Mouse (Mus musculus) heart, postnatal 0 days (tissue): ENCODE data around the gene Foxj1. TPM values are rescaled to one million over a fixed set of nuclear protein-coding genes. Genes with fewer than 3 reads are reported as not detected.
A peak's percentile ranks its signal among the peaks of the same experiment; 100 is the strongest.

Source experiments
- ATAC-seq: fragments of 200-750 bp; cut with Nextera tagmentation; 2 replicates; pipeline ENCODE4 v1.8.0; 2017; ENCODE audit warnings: low read depth, moderate number of reproducible peaks, moderate library complexity; ENCODE audit not compliant: insufficient read depth
- DNase-seq: peaks from one replicate; pipeline ENCODE4 v3.0.0-alpha.2; 2016; ENCODE audit warnings: low spot score
- H3K27ac ChIP-seq: fragments of 300-500 bp; sonication (generic); 2 replicates; pipeline ENCODE4 v1.5.1; 2014; ENCODE audit warnings: low read depth, mild to moderate bottlenecking
- H3K27me3 ChIP-seq: fragments of 300-500 bp; sonication (generic); 2 replicates; pipeline ENCODE4 v1.6.1; 2014; ENCODE audit warnings: low read length, mixed read lengths; ENCODE audit not compliant: control insufficient read depth, insufficient read depth
- H3K36me3 ChIP-seq: fragments of 300-500 bp; sonication (generic); replicated peaks from 2 replicates; pipeline ENCODE4 v1.6.1; 2014; ENCODE audit warnings: low read length, mixed read lengths; ENCODE audit not compliant: control insufficient read depth, insufficient read depth
- H3K4me1 ChIP-seq: fragments of 300-500 bp; sonication (generic); 2 replicates; pipeline ENCODE4 v1.6.1; 2014; ENCODE audit warnings: antibody characterized with exemption; ENCODE audit not compliant: control insufficient read depth, insufficient read depth
- H3K4me2 ChIP-seq: fragments of 300-500 bp; sonication (generic); 2 replicates; pipeline ENCODE4 v1.6.1; 2014; ENCODE audit warnings: low read depth, mild to moderate bottlenecking, low read length, moderate library complexity
- H3K4me3 ChIP-seq: fragments of 300-500 bp; sonication (generic); 2 replicates; pipeline ENCODE4 v1.5.1; 2014; ENCODE audit warnings: low read depth, low read length
- H3K9ac ChIP-seq: fragments of 300-500 bp; sonication (generic); replicated peaks from 2 replicates; pipeline ENCODE4 v1.6.1; 2014; ENCODE audit warnings: low read depth, low read length, mixed read lengths
- H3K9me3 ChIP-seq: fragments of 300-500 bp; sonication (generic); replicated peaks from 2 replicates; pipeline ENCODE4 v1.6.1; 2016; ENCODE audit warnings: low read length; ENCODE audit not compliant: control insufficient read depth
- CTCF ChIP-seq: IDR thresholded peaks from 2 replicates; pipeline ENCODE4 v1.5.1; 2016; ENCODE audit warnings: antibody characterized with exemption, control low read depth, low read depth
- EP300 ChIP-seq: IDR thresholded peaks from 2 replicates; pipeline ENCODE4 v1.6.1; 2016; ENCODE audit warnings: antibody characterized with exemption, low read depth
- WGBS: fragments of 180-500 bp; shearing (Covaris S2); extraction: QIAGEN DNeasy Blood & Tissue Kit; methylation state at CpG from one replicate; pipeline ENCODE4 v1.1.7; 2014; 5-methylcytosine and 5-hydroxymethylcytosine counted together
- polyA plus RNA-seq: library from polyadenylated mRNA; unstranded; fragments of >200 nt; fragmentation: Nextera tagmentation; extraction: Ambion mirVana; gene quantifications from 2 replicates; pipeline ENCODE4 v1.2.1, GENCODE M21; 2015
- total RNA-seq: library from RNA; depleted of rRNA; stranded (reverse); fragments of >200 nt; gene quantifications from 2 replicates; pipeline ENCODE4 v1.2.3, GENCODE M21; 2014; ENCODE audit warnings: low replicate concordance

The Foxj1 gene
- total and polyA plus RNA-seq, 2 experiments from 2014 or later, result 0.04 TPM; not detected in 1

GRCm38 (mm10) chr11:116298221-116298620, 37.0 kb downstream of the Foxj1 start:
- peaks cover 84% of the 10 kb centered on the region for H3K36me3 ChIP-seq
- no peaks in the 10 kb centered on the region for H3K27me3 ChIP-seq
- no peak for TF ChIP-seq CTCF
- TF ChIP-seq EP300, result no peak
- no peaks in the 10 kb centered on the region for H3K4me1 ChIP-seq
- H3K9ac ChIP-seq, result no peak overlapping the region
- no peak overlapping the region for H3K4me3 ChIP-seq
- no peaks in the 10 kb centered on the region for H3K9me3 ChIP-seq
- DNase-seq (no peak), ATAC-seq (no peak)
- no peak overlapping the region for H3K27ac ChIP-seq
- no peak overlapping the region for H3K4me2 ChIP-seq
- WGBS, result 91% methylated on average over 11 of the region's 11 CpGs

DNA sequence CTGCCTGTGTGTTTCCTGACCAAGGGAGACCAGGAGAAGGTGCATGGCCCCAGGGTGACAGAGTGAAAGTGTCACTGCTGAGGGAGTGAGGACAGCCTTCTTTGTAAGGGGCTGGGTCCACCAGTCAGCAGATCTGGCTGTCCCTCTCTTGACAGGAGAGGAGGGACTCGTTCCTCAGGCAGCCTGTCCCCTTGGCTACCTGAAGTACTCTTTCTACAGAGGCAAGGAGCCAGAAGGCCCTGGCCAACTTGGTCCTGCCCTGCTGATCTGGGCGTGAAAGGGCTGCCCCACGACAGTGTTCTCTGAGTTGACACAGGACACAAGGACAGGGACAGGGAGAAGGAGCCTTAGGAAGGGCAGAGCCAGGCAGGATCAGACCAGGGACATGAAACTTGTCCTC, 38.2 kb downstream of the Foxj1 start:
- Histone ChIP-seq H3K27me3 (no peaks in the 10 kb centered on the region), H3K9ac (no peak overlapping the region), H3K27ac (no peak overlapping the region), H3K36me3 (peaks cover 77% of the 10 kb centered on the region), H3K4me1 (no peaks in the 10 kb centered on the region), H3K9me3 (no peaks in the 10 kb centered on the region), H3K4me3 (no peak overlapping the region), H3K4me2 (no peak overlapping the region)
- no peak for TF ChIP-seq CTCF
- no peak for TF ChIP-seq EP300
- DNase-seq (no peak), ATAC-seq (no peak)
- WGBS, result 54% methylated on average over 3 of the region's 3 CpGs

- Histone ChIP-seq H3K36me3 (peaks cover 72% of the 10 kb centered on the region), H3K9me3 (no peaks in the 10 kb centered on the region)
- 82% methylated on average over 8 of the region's 8 CpGs for WGBS
Observed at GRCm38 (mm10) chr11:116296191-116296734, 38.9 kb downstream of the Foxj1 start.

DNA sequence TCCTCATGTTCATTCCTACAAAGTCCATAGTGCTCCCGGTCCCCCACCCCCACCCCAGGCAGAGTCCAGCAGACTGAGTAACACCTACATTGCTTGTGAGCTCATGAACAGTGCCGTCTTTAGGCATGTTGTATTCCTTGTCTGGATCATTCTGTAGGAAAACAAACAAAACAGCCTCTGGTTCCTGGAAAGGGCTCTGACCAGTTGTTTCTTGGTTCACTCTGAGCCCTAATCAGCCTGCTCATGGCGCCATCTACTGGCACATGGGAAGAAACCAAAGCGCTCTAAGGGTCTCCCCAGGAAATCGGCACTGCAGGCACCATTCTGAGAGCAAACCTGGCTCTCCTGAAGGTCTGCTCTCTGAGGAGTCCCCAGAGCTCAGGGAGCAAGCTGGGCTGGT, 40.9 kb downstream of the Foxj1 start:
- peaks cover 70% of the 10 kb centered on the region for H3K36me3 ChIP-seq
- DNase-seq, result peak; percentile 73

More at GRCm38 (mm10) chr11:116296191-116296734, 38.9 kb downstream of the Foxj1 start:
- Histone ChIP-seq H3K4me3 (no peak overlapping the region), H3K27me3 (no peaks in the 10 kb centered on the region), H3K9ac (no peak overlapping the region), H3K4me2 (no peak overlapping the region), H3K27ac (no peak overlapping the region), H3K4me1 (no peaks in the 10 kb centered on the region)
- ATAC-seq (no peak), DNase-seq (no peak)
- TF ChIP-seq EP300 (no peak), CTCF (no peak)

DNA sequence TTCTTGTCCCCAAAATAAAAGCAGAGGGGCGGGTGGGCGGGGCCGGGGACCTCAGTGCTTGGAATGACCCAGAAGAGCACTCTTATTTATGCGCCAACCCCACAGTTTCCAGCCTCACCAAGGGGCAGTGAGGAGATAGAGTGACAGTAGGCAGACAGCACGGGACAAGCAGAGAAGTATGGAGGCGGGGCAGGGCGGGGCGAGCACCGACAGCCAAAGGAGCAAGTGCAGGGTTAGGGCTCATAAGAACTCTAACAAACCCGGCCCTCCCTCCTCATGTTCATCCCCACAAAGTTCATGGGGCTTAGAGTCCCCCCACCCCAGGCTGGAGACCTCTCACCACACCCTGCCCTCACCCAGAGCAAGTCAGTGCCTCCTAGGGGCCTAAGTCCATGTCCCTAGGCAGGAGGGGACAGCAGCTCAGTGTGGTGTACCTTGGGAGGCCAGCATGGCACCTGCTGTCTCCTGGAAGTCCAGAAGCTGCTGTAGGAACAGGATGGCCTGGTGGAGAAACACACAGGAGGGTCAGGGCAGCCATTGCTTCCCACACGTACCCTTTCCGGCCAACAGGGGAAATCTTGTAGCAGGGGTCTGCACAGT, 41.6 kb downstream of the Foxj1 start:
- Histone ChIP-seq H3K9ac (no peak overlapping the region), H3K27ac (no peak overlapping the region), H3K9me3 (no peaks in the 10 kb centered on the region), H3K27me3 (no peaks in the 10 kb centered on the region), H3K4me1 (no peaks in the 10 kb centered on the region), H3K36me3 (peaks cover 70% of the 10 kb centered on the region), H3K4me3 (no peak overlapping the region), H3K4me2 (no peak overlapping the region)
- 91% methylated on average over 12 of the region's 12 CpGs for WGBS
- ATAC-seq, result 0 out of 2 replicates have a peak, but pooled peaks have one; percentile 4
- no peak for DNase-seq
- no peak for TF ChIP-seq EP300
- no peak for TF ChIP-seq CTCF

More for the DNA sequence above, 40.9 kb downstream of the Foxj1 start:
- no peaks in the 10 kb centered on the region for H3K27me3 ChIP-seq
- H3K9ac ChIP-seq, result no peak overlapping the region
- H3K4me1 ChIP-seq, result no peaks in the 10 kb centered on the region
- ATAC-seq, result peak; percentile 32; the same call in 1 of the 2 replicates
- no peak overlapping the region for H3K27ac ChIP-seq
- H3K9me3 ChIP-seq, result no peaks in the 10 kb centered on the region
- TF ChIP-seq EP300 (no peak), CTCF (peak; percentile 75)
- no peak overlapping the region for H3K4me3 ChIP-seq
- no peak overlapping the region for H3K4me2 ChIP-seq
- 35% methylated on average over 5 of the region's 5 CpGs for WGBS
